Mouse (Mus musculus): ENCODE measurements around the gene Syf2. TPM values are rescaled to one million over a fixed set of nuclear protein-coding genes. Genes with fewer than 3 reads are reported as not detected.
A peak's percentile ranks its signal among the peaks of the same experiment; 100 is the strongest.

Gene Syf2
- polyA plus RNA-seq, 1 experiment from 2014 or later, result 61.9 TPM

DNA sequence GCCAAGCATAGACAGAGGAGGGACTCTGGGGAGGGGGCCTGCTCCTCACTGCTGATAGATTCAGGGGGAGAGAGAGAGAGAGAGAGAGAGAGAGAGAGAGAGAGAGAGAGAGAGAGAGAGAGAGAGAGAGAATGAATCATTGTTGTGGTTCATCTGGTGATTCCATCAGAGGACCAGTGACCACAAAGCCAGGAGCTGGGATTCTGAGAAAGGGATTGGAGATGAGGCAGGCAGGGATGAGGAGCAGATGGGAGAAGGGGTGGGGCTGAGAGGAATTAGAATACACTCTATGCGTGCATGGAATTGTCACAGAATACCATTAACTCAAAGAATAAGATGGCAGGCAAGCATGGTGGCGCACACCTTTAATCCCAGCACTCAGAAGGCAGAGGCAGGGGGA is 24.5 kb downstream of the Syf2 start:
- no peaks in the 10 kb centered on the region; the same call in 1 of the 2 replicates for H3K4me1 ChIP-seq (ENCODE audit: control insufficient read depth, insufficient read depth, low read length)
- H3K9ac ChIP-seq (ENCODE audit: low read depth, low read length), result no peak overlapping the region
- no peaks in the 10 kb centered on the region for H3K36me3 ChIP-seq (ENCODE audit: control insufficient read depth, insufficient read depth, low read length)
- ATAC-seq, result no peak
- H3K27me3 ChIP-seq (ENCODE audit: control insufficient read depth, insufficient read depth, low read depth, low read length), result peaks cover 3% of the 10 kb centered on the region; the same call in 1 of the 2 replicates
- H3K4me2 ChIP-seq (ENCODE audit: low read length), result no peak overlapping the region
- H3K27ac ChIP-seq (ENCODE audit: low read length), result no peak overlapping the region
- WGBS, result 86% methylated on average over 2 of the region's 2 CpGs
- H3K9me3 ChIP-seq (replicated peaks; ENCODE audit: control insufficient read depth, low read length, poor library complexity, severe bottlenecking), result no peaks in the 10 kb centered on the region
- H3K4me3 ChIP-seq (ENCODE audit: low read depth, low read length), result no peak overlapping the region

DNA sequence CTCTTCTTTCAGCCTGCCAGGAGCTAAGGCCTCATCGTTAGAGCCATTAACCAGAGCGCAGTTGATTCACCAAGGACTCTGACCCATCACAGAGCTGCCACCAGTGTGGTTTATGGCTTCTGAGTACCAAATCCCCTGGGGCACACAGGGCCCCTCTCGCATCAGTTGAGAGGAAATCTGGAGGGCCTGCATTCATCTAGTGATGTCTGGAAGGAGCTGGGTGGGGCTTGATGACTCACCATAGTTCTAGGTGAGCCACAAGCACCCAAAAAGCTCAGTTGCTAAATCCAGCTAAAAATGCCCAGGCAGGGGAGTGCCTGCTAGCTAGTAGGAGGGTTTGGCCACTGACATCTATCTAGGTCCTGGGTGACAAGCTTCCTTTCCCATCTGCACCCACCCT is 25.1 kb downstream of the Syf2 start:
- H3K9me3 ChIP-seq (replicated peaks; ENCODE audit: control insufficient read depth, low read length, poor library complexity, severe bottlenecking), result no peaks in the 10 kb centered on the region
- H3K27ac ChIP-seq (ENCODE audit: low read length), result no peak overlapping the region
- WGBS, result 94% methylated on average over 3 of the region's 3 CpGs
- no peaks in the 10 kb centered on the region; the same call in 1 of the 2 replicates for H3K4me1 ChIP-seq (ENCODE audit: control insufficient read depth, insufficient read depth, low read length)
- H3K4me3 ChIP-seq (ENCODE audit: low read depth, low read length), result no peak overlapping the region
- H3K4me2 ChIP-seq (ENCODE audit: low read length), result no peak overlapping the region
- no peak overlapping the region for H3K9ac ChIP-seq (ENCODE audit: low read depth, low read length)
- no peaks in the 10 kb centered on the region for H3K36me3 ChIP-seq (ENCODE audit: control insufficient read depth, insufficient read depth, low read length)
- ATAC-seq, result no peak
- peaks cover 3% of the 10 kb centered on the region; the same call in 1 of the 2 replicates for H3K27me3 ChIP-seq (ENCODE audit: control insufficient read depth, insufficient read depth, low read depth, low read length)

DNA sequence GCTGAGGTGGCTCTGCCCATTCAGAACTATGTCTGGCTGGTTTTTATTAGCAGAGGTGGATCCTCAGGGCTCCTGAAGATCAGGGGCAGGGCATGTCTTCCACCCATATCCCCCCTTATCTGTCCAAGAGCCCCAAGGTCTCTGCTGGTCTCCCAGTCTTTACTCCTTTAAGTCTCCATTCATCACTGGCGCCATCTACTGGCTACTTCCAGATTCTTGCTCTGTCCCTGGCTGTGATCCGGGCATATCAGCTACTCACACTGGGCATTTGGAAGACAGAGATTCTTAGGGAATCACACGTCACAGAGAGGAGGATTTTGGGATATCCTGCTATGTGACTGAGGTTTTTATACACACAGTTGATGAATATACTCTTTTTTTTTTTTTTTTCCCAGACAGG is 25.6 kb downstream of the Syf2 start:
- no peaks in the 10 kb centered on the region for H3K36me3 ChIP-seq (ENCODE audit: control insufficient read depth, insufficient read depth, low read length)
- H3K9ac ChIP-seq (ENCODE audit: low read depth, low read length), result no peak overlapping the region
- no peaks in the 10 kb centered on the region for H3K9me3 ChIP-seq (replicated peaks; ENCODE audit: control insufficient read depth, low read length, poor library complexity, severe bottlenecking)
- H3K4me2 ChIP-seq (ENCODE audit: low read length), result no peak overlapping the region
- H3K27ac ChIP-seq (ENCODE audit: low read length), result no peak overlapping the region
- ATAC-seq, result no peak
- 23% methylated on average over 3 of the region's 3 CpGs for WGBS
- peaks cover 3% of the 10 kb centered on the region; the same call in 1 of the 2 replicates for H3K27me3 ChIP-seq (ENCODE audit: control insufficient read depth, insufficient read depth, low read depth, low read length)
- no peaks in the 10 kb centered on the region; the same call in 1 of the 2 replicates for H3K4me1 ChIP-seq (ENCODE audit: control insufficient read depth, insufficient read depth, low read length)
- no peak overlapping the region for H3K4me3 ChIP-seq (ENCODE audit: low read depth, low read length)

DNA sequence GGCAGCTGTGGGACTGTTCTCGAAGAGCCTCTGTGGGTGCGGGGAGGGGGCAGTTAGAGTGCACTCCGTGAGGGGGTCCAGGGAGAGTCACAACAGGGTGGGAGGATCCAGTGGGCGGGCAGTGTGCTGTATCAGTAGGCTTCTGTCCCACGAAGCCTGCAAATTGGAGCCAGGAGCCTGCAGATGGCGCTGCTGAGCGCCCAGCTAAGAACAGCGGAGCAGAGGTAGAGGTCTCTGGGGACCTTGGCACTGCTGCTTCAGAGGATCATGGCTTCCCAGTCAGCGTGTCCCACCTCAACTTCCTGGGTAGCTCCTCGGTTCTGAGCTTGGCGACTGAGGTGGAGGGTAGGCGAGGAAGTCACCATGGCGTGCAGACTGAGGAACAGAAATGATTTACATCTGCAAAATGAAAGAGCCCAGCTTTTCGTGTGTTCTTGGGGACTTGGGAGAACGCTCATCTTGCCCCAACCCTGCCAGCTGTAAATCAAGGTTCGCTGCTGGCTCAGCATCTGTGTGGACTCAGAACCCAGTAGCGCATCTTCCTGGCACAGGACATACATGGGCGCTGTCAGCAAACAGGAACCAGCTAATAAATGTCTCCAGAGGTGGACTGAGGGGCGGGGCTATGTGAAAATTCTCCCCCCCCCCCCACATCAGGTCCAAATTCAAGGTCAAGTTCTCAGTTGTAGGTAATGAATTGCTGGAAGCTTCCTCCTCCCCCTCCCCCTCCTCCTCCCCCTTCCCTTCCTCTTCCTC is 32.5 kb downstream of the Syf2 start:
- no peaks in the 10 kb centered on the region for H3K36me3 ChIP-seq (ENCODE audit: control insufficient read depth, insufficient read depth, low read length)
- no peaks in the 10 kb centered on the region for H3K9me3 ChIP-seq (replicated peaks; ENCODE audit: control insufficient read depth, low read length, poor library complexity, severe bottlenecking)
- no peak overlapping the region for H3K9ac ChIP-seq (ENCODE audit: low read depth, low read length)
- no peak overlapping the region for H3K27ac ChIP-seq (ENCODE audit: low read length)
- H3K4me3 ChIP-seq (ENCODE audit: low read depth, low read length), result no peak overlapping the region
- no peak for ATAC-seq
- H3K27me3 ChIP-seq (ENCODE audit: control insufficient read depth, insufficient read depth, low read depth, low read length), result peaks cover 3% of the 10 kb centered on the region
- WGBS, result 25% methylated on average over 19 of the region's 19 CpGs
- 0 out of 2 replicates have a peak overlapping the region, but pooled peaks have one; percentile 13 for H3K4me2 ChIP-seq (ENCODE audit: low read length)
- no peaks in the 10 kb centered on the region for H3K4me1 ChIP-seq (ENCODE audit: control insufficient read depth, insufficient read depth, low read length)

DNA sequence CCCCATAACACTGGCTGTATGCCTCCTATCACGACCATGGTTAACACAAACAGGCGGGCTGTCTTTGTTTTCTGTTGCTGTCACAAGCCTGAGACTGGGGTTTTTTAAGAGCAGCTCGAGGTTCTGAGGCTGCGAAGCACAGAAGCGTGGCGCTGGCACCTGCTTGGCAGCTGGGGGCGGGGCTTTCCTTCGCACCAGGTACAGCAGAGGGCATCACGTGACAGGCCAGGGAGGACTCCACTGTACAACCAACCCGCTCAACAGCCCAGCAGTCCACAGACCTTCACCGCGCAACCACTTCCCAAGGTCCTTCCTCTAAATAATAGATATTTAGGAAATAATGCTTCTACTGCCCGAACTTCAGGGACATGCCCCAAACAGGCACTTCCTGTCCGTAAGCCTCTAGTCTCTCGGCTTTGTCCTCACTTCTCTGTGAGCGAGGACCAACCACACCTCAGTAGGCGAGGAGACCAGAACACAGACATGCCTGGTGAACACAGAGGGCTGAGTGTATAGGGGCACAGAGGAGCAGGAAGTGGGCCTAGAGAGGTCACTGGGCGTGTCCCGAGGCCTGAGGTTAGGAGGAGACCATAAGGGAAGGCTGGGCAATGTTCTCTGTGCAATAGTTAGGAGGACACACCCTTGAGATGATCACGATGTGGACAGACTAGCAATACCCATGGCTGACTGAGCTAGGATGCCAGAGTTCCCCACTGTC is 37.3 kb downstream of the Syf2 start:
- no peak overlapping the region for H3K27ac ChIP-seq (ENCODE audit: low read length)
- ATAC-seq, result no peak
- 77% methylated on average over 20 of the region's 20 CpGs for WGBS

DNA sequence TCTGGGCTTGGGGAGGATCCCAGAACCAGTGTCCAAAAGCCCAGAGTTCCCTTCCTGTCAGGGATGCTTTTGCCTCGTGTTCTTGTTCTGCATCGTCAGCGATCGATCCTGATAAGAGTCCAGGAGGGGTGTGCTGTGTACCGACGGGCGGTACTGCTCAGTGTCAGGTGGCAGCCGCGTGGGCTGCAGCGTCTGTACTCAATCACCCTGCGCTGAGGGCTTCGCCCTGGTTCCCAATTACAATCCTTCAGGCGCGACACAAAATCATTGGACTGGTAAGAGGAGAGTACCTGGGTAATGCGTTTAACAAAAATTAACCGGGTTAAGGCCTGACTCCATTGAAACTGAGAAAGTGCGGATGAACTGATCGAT is 37.9 kb downstream of the Syf2 start:
- no peaks in the 10 kb centered on the region for H3K4me1 ChIP-seq (ENCODE audit: control insufficient read depth, insufficient read depth, low read length)
- no peaks in the 10 kb centered on the region for H3K9me3 ChIP-seq (replicated peaks; ENCODE audit: control insufficient read depth, low read length, poor library complexity, severe bottlenecking)
- H3K36me3 ChIP-seq (ENCODE audit: control insufficient read depth, insufficient read depth, low read length), result no peaks in the 10 kb centered on the region
- ATAC-seq, result no peak
- no peaks in the 10 kb centered on the region; the same call in 1 of the 2 replicates for H3K27me3 ChIP-seq (ENCODE audit: control insufficient read depth, insufficient read depth, low read depth, low read length)
- no peak overlapping the region for H3K9ac ChIP-seq (ENCODE audit: low read depth, low read length)
- WGBS, result 85% methylated on average over 18 of the region's 18 CpGs
- H3K4me2 ChIP-seq (ENCODE audit: low read length), result no peak overlapping the region
- no peak overlapping the region for H3K27ac ChIP-seq (ENCODE audit: low read length)
- no peak overlapping the region for H3K4me3 ChIP-seq (ENCODE audit: low read depth, low read length)

More for the DNA sequence above, 37.3 kb downstream of the Syf2 start:
- Histone ChIP-seq H3K9me3 (replicated peaks; ENCODE audit: control insufficient read depth, low read length, poor library complexity, severe bottlenecking) (no peaks in the 10 kb centered on the region), H3K4me2 (ENCODE audit: low read length) (no peak overlapping the region), H3K4me3 (ENCODE audit: low read depth, low read length) (no peak overlapping the region), H3K9ac (ENCODE audit: low read depth, low read length) (no peak overlapping the region), H3K4me1 (ENCODE audit: control insufficient read depth, insufficient read depth, low read length) (no peaks in the 10 kb centered on the region), H3K27me3 (ENCODE audit: control insufficient read depth, insufficient read depth, low read depth, low read length) (no peaks in the 10 kb centered on the region; the same call in 1 of the 2 replicates), H3K36me3 (ENCODE audit: control insufficient read depth, insufficient read depth, low read length) (no peaks in the 10 kb centered on the region)

DNA sequence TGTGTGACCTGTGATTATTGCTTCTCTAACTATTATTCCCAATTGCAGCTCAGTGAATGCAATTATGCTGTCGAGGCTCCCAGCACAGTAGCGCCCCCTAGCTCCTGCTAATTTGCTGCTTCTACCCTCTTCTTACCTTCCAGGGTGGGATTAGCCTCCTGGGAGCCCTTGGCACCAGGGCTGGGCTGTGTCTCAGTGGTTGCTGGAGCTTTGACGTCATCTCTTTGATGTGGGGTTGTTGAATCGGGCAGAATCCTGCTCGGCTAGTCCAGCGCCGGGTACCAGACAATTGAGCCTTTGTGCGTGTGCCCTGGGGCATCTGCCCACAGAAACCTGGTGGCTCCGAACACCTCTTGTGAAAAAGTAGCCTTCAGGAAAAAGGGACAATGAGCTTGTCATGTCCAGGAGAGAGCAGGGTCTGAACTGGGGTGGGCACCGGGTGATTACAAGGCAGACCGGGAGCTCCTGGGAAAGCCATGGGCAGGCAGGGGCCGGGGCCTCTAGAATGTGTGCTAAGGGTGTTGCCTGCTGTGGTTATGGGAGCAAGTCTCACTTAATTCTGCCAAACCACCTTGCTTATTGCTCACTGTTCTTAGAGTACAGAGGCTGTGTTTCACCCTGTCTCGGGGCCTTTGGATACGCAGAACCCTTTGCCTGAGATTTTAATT is 44.7 kb downstream of the Syf2 start:
- H3K9ac ChIP-seq (ENCODE audit: low read depth, low read length), result no peak overlapping the region
- no peaks in the 10 kb centered on the region for H3K36me3 ChIP-seq (ENCODE audit: control insufficient read depth, insufficient read depth, low read length)
- ATAC-seq, result no peak
- no peaks in the 10 kb centered on the region; the same call in 1 of the 2 replicates for H3K4me1 ChIP-seq (ENCODE audit: control insufficient read depth, insufficient read depth, low read length)
- no peaks in the 10 kb centered on the region for H3K27me3 ChIP-seq (ENCODE audit: control insufficient read depth, insufficient read depth, low read depth, low read length)
- WGBS, result 17% methylated on average over 14 of the region's 14 CpGs
- H3K4me3 ChIP-seq (ENCODE audit: low read depth, low read length), result no peak overlapping the region
- peak overlapping the region; percentile 20; the same call in 1 of the 2 replicates for H3K4me2 ChIP-seq (ENCODE audit: low read length)
- no peaks in the 10 kb centered on the region for H3K9me3 ChIP-seq (replicated peaks; ENCODE audit: control insufficient read depth, low read length, poor library complexity, severe bottlenecking)
- H3K27ac ChIP-seq (ENCODE audit: low read length), result no peak overlapping the region

DNA sequence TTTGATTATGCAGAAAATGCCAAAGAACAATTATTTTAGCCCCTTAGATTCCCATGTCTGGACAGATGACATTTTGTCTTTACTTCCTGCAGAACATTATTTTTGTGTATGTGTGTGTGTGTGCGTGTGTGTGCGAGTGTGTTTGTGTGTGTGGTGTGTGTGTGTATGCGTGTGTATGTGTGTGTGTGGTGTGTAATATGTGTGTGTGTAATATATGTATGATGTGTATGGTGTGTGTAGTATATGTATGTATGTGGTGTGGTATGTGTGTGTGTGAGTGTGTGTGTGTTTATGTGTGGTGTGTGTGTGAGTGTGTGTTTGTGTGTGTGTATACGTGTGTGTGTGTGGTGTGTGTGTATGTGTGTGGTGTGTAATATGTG is 45.2 kb downstream of the Syf2 start:
- Histone ChIP-seq H3K27me3 (ENCODE audit: control insufficient read depth, insufficient read depth, low read depth, low read length) (no peaks in the 10 kb centered on the region), H3K27ac (ENCODE audit: low read length) (no peak overlapping the region), H3K4me2 (ENCODE audit: low read length) (no peak overlapping the region), H3K4me3 (ENCODE audit: low read depth, low read length) (no peak overlapping the region), H3K4me1 (ENCODE audit: control insufficient read depth, insufficient read depth, low read length) (no peaks in the 10 kb centered on the region; the same call in 1 of the 2 replicates), H3K36me3 (ENCODE audit: control insufficient read depth, insufficient read depth, low read length) (no peaks in the 10 kb centered on the region), H3K9me3 (replicated peaks; ENCODE audit: control insufficient read depth, low read length, poor library complexity, severe bottlenecking) (no peaks in the 10 kb centered on the region), H3K9ac (ENCODE audit: low read depth, low read length) (no peak overlapping the region)
- 94% methylated on average over 4 of the region's 4 CpGs for WGBS
- no peak for ATAC-seq
